Mouse (Mus musculus): Measurements from ENCODE around the gene Trpc6. TPM values are rescaled to one million over a fixed set of nuclear protein-coding genes. Genes with fewer than 3 reads are reported as not detected.

Gene Trpc6
- under 1 TPM; 0.57 to 0.75 TPM for total RNA-seq (2021)

- DNase-seq (ENCODE audit: low spot score) = no peak
- intact Hi-C loops (cut with DNase I) = no loop called here
These were observed at the start of gene Trpc6 for GRCm38 (mm10) chr9:8544041-8544794. Trpc6 (plus strand) TSS chr9:8544142.

DNA sequence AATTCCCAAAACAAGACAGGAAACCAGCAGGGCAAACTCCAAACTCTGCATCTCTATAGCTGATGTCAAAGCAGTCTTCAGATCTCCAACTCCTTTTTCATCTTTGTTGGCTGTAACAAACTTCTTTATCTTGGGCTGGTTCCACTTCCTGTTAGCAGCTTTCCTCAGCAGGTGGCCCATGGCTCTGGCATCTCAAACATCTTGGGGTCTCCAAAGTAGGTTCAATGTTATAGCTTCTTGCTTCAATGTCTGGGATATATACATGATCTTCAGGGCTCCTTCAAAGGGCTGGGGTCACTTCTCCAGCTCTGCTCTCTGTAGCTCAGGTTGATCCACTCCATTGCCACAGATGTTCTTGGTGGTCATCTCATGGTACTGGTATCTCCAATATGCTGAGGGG lies 23.0 kb upstream of the Trpc6 start:
- intact Hi-C loops (cut with DNase I) = no loop called here
- DNase-seq (ENCODE audit: low spot score) = no peak

GRCm38 (mm10) chr9:8533670-8534069 lies 10.3 kb upstream of the Trpc6 start:
- intact Hi-C loops (cut with DNase I) = no loop called here
- no peak for DNase-seq (ENCODE audit: low spot score)

- DNase-seq (ENCODE audit: low spot score) = no peak
- intact Hi-C loops (cut with DNase I) = no loop called here
These were observed 1.3 kb downstream of the Trpc6 start for GRCm38 (mm10) chr9:8545236-8545635.

- DNase-seq (ENCODE audit: low spot score) = no peak
- intact Hi-C loops (cut with DNase I) = no loop called here
These were observed 14.6 kb downstream of the Trpc6 start for GRCm38 (mm10) chr9:8558574-8558973.

GRCm38 (mm10) chr9:8592618-8593017 lies 48.7 kb downstream of the Trpc6 start:
- intact Hi-C loops (cut with DNase I) = no loop called here
- DNase-seq (ENCODE audit: low spot score) = no peak

DNA sequence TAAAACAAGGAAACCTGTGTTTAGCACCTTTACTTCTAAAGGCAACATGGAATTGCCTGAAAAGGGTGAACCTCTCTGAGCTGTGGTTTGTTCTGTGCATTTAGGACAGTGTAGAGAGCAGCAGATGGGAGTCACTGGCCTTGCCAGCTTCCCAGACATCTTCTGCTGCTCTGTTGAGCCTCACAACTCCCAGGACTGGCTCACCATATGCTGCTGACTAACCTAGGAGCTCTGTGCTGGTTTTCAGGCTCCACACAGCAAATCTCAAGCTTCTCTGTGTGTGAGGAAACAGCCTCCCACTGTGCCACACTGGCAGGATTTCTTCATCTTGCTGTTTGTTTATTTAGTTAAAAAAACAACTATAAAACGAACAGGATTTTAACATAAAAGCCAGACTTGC lies 53.1 kb downstream of the Trpc6 start:
- intact Hi-C loops (cut with DNase I) = no loop called here
- DNase-seq (ENCODE audit: low spot score) = no peak

DNA sequence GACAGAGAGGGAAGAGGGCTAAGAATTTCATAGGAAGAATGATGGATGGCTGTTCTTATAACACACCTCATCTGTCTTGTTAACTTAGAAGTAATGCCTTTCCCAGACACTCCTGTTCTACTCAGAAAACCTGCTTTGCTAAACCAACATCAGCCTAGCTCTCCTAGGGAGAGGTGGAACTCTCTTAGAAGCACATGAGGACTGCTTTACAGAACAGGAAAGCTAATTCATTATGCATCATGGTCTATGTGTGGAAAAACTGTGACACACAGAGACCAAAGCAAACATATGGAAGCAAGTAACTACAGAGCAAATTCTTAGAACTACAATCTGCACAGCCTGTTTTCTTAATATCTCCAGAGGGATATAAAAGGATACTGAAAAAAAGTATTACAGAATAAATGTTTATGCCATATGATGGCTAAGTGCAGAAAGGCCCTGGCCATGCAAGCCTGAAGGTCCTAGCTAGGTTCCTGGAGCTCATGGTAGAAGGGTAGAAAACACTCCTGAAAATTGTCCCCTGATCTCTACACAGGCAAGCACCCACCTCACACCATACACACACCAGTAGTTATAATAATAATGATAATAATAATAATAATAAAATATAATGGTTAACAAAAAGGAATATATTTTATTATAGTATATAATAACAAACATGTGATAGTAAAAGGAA lies 63.0 kb downstream of the Trpc6 start:
- intact Hi-C loops (cut with DNase I) = no loop called here
- no peak for DNase-seq (ENCODE audit: low spot score)

- intact Hi-C loops (cut with DNase I) = no loop called here
- DNase-seq (ENCODE audit: low spot score) = no peak
These were observed 90.4 kb downstream of the Trpc6 start for GRCm38 (mm10) chr9:8634344-8634743.

- intact Hi-C loops (cut with DNase I) = no loop called here
- no peak for DNase-seq (ENCODE audit: low spot score)
These were observed 99.5 kb downstream of the Trpc6 start for GRCm38 (mm10) chr9:8643453-8643852.

GRCm38 (mm10) chr9:8655347-8655746 lies 111.4 kb downstream of the Trpc6 start:
- intact Hi-C loops (cut with DNase I) = no loop called here

GRCm38 (mm10) chr9:8672944-8673343 lies 129.0 kb downstream of the Trpc6 start:
- intact Hi-C loops (cut with DNase I) = loop anchor here (10.0 kb wide), 1 partner anchor 448 kb away; no protein-coding TSS in a partner anchor
- no peak for DNase-seq (ENCODE audit: low spot score)

More at GRCm38 (mm10) chr9:8655347-8655746, 111.4 kb downstream of the Trpc6 start:
- no peak for DNase-seq (ENCODE audit: low spot score)

- intact Hi-C loops (cut with DNase I) = loop anchor here (10.0 kb wide), 1 partner anchor 452 kb away; no protein-coding TSS in a partner anchor
These were observed 132.7 kb downstream of the Trpc6 start for GRCm38 (mm10) chr9:8676607-8677006.

DNA sequence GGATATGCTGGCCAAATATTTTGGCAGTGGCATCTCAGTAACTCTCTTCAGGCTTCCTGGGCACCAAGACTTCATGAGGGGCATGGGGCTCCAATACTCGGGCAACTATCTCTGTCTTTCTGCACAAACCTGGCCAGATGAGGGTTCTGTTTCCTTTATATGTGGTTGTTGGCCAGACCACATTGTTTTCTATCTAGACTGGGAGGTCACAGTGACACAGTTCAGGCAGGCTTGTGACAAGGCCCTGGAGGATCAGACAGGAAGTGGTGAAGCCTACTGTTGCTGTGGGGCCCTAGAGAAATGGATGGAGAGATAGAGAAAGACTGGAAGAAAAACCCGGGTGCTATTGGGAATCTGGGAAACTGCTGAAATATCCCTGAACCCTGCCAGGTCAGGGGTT lies 149.2 kb downstream of the Trpc6 start:
- intact Hi-C loops (cut with DNase I) = no loop called here
- DNase-seq (ENCODE audit: low spot score) = no peak

More at GRCm38 (mm10) chr9:8676607-8677006, 132.7 kb downstream of the Trpc6 start:
- no peak for DNase-seq (ENCODE audit: low spot score)

DNA sequence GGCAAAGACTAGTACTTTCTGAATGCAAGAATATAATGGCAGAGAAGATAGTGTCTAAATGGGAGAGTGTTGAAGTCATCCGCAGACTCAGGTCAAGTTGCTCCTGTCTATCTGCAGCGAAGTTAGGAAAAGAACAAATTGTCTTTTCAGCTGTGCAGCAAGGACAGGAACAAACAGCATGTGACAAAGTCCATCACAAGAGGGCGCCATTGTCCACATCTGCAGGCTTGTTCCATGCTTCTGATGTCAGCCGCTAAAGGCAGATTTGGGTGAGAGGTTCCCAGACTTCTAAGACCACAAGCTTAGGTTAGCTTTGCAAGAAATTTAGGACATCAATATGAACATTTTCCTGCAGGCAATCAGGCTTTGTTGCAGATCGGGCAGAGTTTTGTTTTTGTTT lies 156.7 kb downstream of the Trpc6 start:
- DNase-seq (ENCODE audit: low spot score) = no peak
- intact Hi-C loops (cut with DNase I) = loop anchor here (1.0 to 5.0 kb wide), 2 partner anchors 262 to 674 kb away; no protein-coding TSS in a partner anchor

GRCm38 (mm10) chr9:8703516-8703915 lies 159.6 kb downstream of the Trpc6 start:
- intact Hi-C loops (cut with DNase I) = loop anchor here (5.0 kb wide), 1 partner anchor 259 kb away; no protein-coding TSS in a partner anchor
- DNase-seq (ENCODE audit: low spot score) = no peak

GRCm38 (mm10) chr9:8703956-8704355 lies 160.0 kb downstream of the Trpc6 start:
- intact Hi-C loops (cut with DNase I) = loop anchor here (5.0 kb wide), 1 partner anchor 258 kb away; no protein-coding TSS in a partner anchor
- DNase-seq (ENCODE audit: low spot score) = no peak

- intact Hi-C loops (cut with DNase I) = no loop called here
- DNase-seq (ENCODE audit: low spot score) = no peak
These were observed 166.3 kb downstream of the Trpc6 start for GRCm38 (mm10) chr9:8710052-8710739.

DNA sequence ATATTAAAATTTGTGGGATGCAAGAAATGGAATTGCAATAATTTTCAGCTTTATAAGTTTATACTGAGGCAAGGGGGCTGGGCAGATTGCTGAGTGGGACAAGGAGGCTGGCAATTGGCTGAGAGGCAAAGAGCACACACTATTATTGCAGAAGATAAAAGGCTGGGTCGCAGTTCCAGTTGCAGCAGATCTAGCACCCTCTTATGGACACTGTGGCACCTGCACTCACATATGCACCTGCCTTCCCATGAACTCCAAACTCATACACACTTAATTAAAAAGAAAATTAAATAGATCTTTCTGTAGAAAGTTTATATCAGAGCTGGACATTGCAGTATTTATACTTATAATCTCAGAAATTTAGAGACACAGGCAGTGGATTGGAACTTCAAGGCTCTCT lies 175.1 kb downstream of the Trpc6 start:
- intact Hi-C loops (cut with DNase I) = no loop called here
- DNase-seq (ENCODE audit: low spot score) = no peak

- intact Hi-C loops (cut with DNase I) = no loop called here
These were observed 185.1 kb downstream of the Trpc6 start for GRCm38 (mm10) chr9:8729056-8729455.

More at GRCm38 (mm10) chr9:8729056-8729455, 185.1 kb downstream of the Trpc6 start:
- DNase-seq (ENCODE audit: low spot score) = no peak

Data from heart, postnatal 25 days (tissue).